In genomic region chr7:119860116-119860515, GRCm38 (mm10) we compare ENCODE assay signal across 18 mouse cellular contexts. TPM values are rescaled to one million over a fixed set of nuclear protein-coding genes. Genes with fewer than 3 reads are reported as not detected.
DNase-seq lines count a peak whose midpoint lies in the region; ATAC-seq and TF ChIP-seq lines count a peak whose summit lies in the region.
"Had no signal": no experiment of that assay in that cellular context is flagged by ENCODE, and none has a peak within 500 bp of the region (broad histone marks: within the 10 kb centered on the region; RNA-seq: fewer than 3 reads in every experiment).

No protein-coding gene starts in this region.

- peaks cover 4% of the 10 kb centered on the region for H3K36me3 ChIP-seq in kidney, adult 2 months (ENCODE audit: control insufficient read depth, insufficient read depth, low read length)
- peaks cover 6% of the 10 kb centered on the region for H3K36me3 ChIP-seq in stomach, postnatal 0 days (ENCODE audit: control insufficient read depth, insufficient read depth, low read length)
- no peaks in the 10 kb centered on the region; the same call in 1 of the 2 replicates for H3K36me3 ChIP-seq in forebrain, embryonic 16.5 days (ENCODE audit: control insufficient read depth, insufficient read depth)

- no peak for DNase-seq in kidney, adult 2 months
- DNase-seq in kidney, adult 9 months: no peak
- DNase-seq in R1 (ENCODE audit: low read depth, low spot score): peak; percentile 83
- DNase-seq in induced T-regulatory cell, adult 2 months (ENCODE audit: low read depth): peak; percentile 63
- DNase-seq in stomach, postnatal 0 days (ENCODE audit: low spot score): no peak
- DNase-seq in thymus, adult 18-20 months: no peak
- no peak for DNase-seq in gastrocnemius, adult 18-20 months (ENCODE audit: low spot score)
- DNase-seq: adrenal gland, postnatal 14 days; B cell, adult 2 months; cerebellum, adult 9-11 months; kidney, adult 8-10 months; right cerebral cortex, postnatal 4 days had no signal

- no peak for TF ChIP-seq CTCF in kidney, adult 2 months (conservative IDR thresholded peaks at IDR 0.05; ENCODE audit: insufficient read depth, insufficient read length, low read depth, low read length)
- TF ChIP-seq CTCF in stomach, postnatal 0 days (IDR thresholded peaks at IDR 0.05; ENCODE audit: low read depth): no peak

- no peak overlapping the region for H3K4me3 ChIP-seq in kidney, adult 2 months (ENCODE audit: insufficient read depth, low read depth, low read length)
- H3K4me3 ChIP-seq in stomach, postnatal 0 days (ENCODE audit: low read depth, low read length): no peak overlapping the region
- no peak overlapping the region for H3K4me3 ChIP-seq in forebrain, embryonic 16.5 days (replicated peaks; ENCODE audit: low read length)
- H3K4me3 ChIP-seq: forebrain, embryonic 13.5 days; heart, embryonic 12.5 days; hindbrain, embryonic 15.5 days; lung, embryonic 15.5 days had no signal

- TF ChIP-seq EP300 in stomach, postnatal 0 days (optimal IDR thresholded peaks at IDR 0.05): no peak

- peaks cover 17% of the 10 kb centered on the region for H3K4me1 ChIP-seq in kidney, adult 2 months (ENCODE audit: control insufficient read depth, insufficient read depth, low read length)
- H3K4me1 ChIP-seq in stomach, postnatal 0 days (replicated peaks; ENCODE audit: control insufficient read depth, insufficient read depth): no peaks in the 10 kb centered on the region
- peaks cover 12% of the 10 kb centered on the region for H3K4me1 ChIP-seq in forebrain, embryonic 16.5 days (replicated peaks; ENCODE audit: control insufficient read depth, insufficient read depth, low read length)

- H3K9ac ChIP-seq in stomach, postnatal 0 days (ENCODE audit: low read length): no peak overlapping the region
- H3K9ac ChIP-seq in forebrain, embryonic 16.5 days (replicated peaks; ENCODE audit: low read depth, low read length): no peak overlapping the region
- H3K9ac ChIP-seq: forebrain, embryonic 13.5 days; heart, embryonic 12.5 days; hindbrain, embryonic 15.5 days; liver, embryonic 14.5 days; lung, embryonic 15.5 days had no signal

- peak overlapping the region; percentile 44 for H3K27ac ChIP-seq in kidney, adult 2 months (ENCODE audit: insufficient read depth, low read depth, low read length)
- peak overlapping the region; percentile 30; the same call in 1 of the 2 replicates for H3K27ac ChIP-seq in stomach, postnatal 0 days (replicated peaks)
- H3K27ac ChIP-seq in forebrain, embryonic 16.5 days (ENCODE audit: low read length): no peak overlapping the region
- H3K27ac ChIP-seq: forebrain, embryonic 13.5 days; hindbrain, embryonic 15.5 days; liver, embryonic 14.5 days; lung, embryonic 15.5 days had no signal

- WGBS in kidney, adult 2 months: 82% methylated on average over 3 of the region's 3 CpGs
- 73% methylated on average over 3 of the region's 3 CpGs for WGBS in stomach, postnatal 0 days
- 91% methylated on average over 3 of the region's 3 CpGs for WGBS in forebrain, embryonic 16.5 days

- H3K4me2 ChIP-seq in stomach, postnatal 0 days (replicated peaks; ENCODE audit: low read depth): no peak overlapping the region
- H3K4me2 ChIP-seq in forebrain, embryonic 16.5 days (ENCODE audit: low read length): no peak overlapping the region
- H3K4me2 ChIP-seq: forebrain, embryonic 13.5 days; heart, embryonic 12.5 days; hindbrain, embryonic 15.5 days; lung, embryonic 15.5 days had no signal

- no peaks in the 10 kb centered on the region for H3K27me3 ChIP-seq in kidney, adult 2 months (replicated peaks; ENCODE audit: control insufficient read depth, insufficient read depth, low read length)
- H3K27me3 ChIP-seq in stomach, postnatal 0 days (ENCODE audit: control insufficient read depth, insufficient read depth, low read length): no peaks in the 10 kb centered on the region
- no peaks in the 10 kb centered on the region for H3K27me3 ChIP-seq in forebrain, embryonic 16.5 days (replicated peaks; ENCODE audit: control insufficient read depth, insufficient read depth, low read length)
- H3K27me3 ChIP-seq: forebrain, embryonic 13.5 days; heart, embryonic 12.5 days; hindbrain, embryonic 15.5 days; lung, embryonic 15.5 days had no signal

- no peaks in the 10 kb centered on the region for H3K9me3 ChIP-seq in stomach, postnatal 0 days (ENCODE audit: control insufficient read depth, low read length)
- H3K9me3 ChIP-seq in forebrain, embryonic 16.5 days (ENCODE audit: control insufficient read depth, low read length): no peaks in the 10 kb centered on the region
- H3K9me3 ChIP-seq: forebrain, embryonic 13.5 days; heart, embryonic 12.5 days; hindbrain, embryonic 15.5 days; lung, embryonic 15.5 days had no signal

- no peak for ATAC-seq in stomach, postnatal 0 days (ENCODE audit: low FRiP score, low TSS enrichment)
- ATAC-seq in forebrain, embryonic 16.5 days: no peak
- ATAC-seq: forebrain, embryonic 13.5 days had no signal

- no peak for TF ChIP-seq POLR2A in kidney, adult 2 months (IDR thresholded peaks at IDR 0.05; ENCODE audit: low read depth, low read length)

RNA-seq across cellular contexts. Expression of gene Lyrm1, which starts 35.5 kb away (rescaled TPM):
- polyA plus RNA-seq in kidney, adult 2 months (2012; rRNA removed): 4.7 and 6.7 TPM in 2 replicates
- 10.7 and 11.2 TPM in 2 replicates for polyA plus RNA-seq in stomach, postnatal 0 days (2015; fragmentation: Nextera tagmentation; extraction: Ambion mirVana)
- 14.3 and 17.8 TPM in 2 replicates for polyA plus RNA-seq in forebrain, embryonic 16.5 days (2015; fragmentation: Nextera tagmentation; extraction: Ambion mirVana)
- 10 to 100 TPM; 11.3 to 12.5 TPM for total RNA-seq in gastrocnemius, adult 18-20 months (2021)

RNA-seq across cellular contexts. Expression of gene Dcun1d3, which starts 36.0 kb away (rescaled TPM):
- 7.6 and 8.6 TPM in 2 replicates for polyA plus RNA-seq in kidney, adult 2 months (2012; rRNA removed)
- polyA plus RNA-seq in stomach, postnatal 0 days (2015; fragmentation: Nextera tagmentation; extraction: Ambion mirVana): 11.5 and 12.1 TPM in 2 replicates
- 20.4 and 23.8 TPM in 2 replicates for polyA plus RNA-seq in forebrain, embryonic 16.5 days (2015; fragmentation: Nextera tagmentation; extraction: Ambion mirVana)
- 10 to 100 TPM; 20.3 to 21.1 TPM for total RNA-seq in gastrocnemius, adult 18-20 months (2021)

Comparison
In these comparisons a context has a peak if more than half of its experiments do, and no peak if none do; other contexts are left out.
1. DNase-seq: peak in R1 (single experiment) and induced T-regulatory cell, adult 2 months (single experiment); none in kidney, adult 2 months (single experiment), kidney, adult 9 months (single experiment), stomach, postnatal 0 days (single experiment), thymus, adult 18-20 months (0 of 2) and gastrocnemius, adult 18-20 months (single experiment).